Mouse (Mus musculus) 416B (cell line): ENCODE measurements at regions not wholly inside any gene's neighbourhood (a gene's known extent, or its start where the extent isn't known, plus 50 kb on each side); places are given as distances from the start of the nearest gene placed in this dataset.

Experiments
- DNase-seq: peaks from one replicate; pipeline ENCODE4 v3.0.0; 2011; ENCODE audit warnings: low read depth

DNA sequence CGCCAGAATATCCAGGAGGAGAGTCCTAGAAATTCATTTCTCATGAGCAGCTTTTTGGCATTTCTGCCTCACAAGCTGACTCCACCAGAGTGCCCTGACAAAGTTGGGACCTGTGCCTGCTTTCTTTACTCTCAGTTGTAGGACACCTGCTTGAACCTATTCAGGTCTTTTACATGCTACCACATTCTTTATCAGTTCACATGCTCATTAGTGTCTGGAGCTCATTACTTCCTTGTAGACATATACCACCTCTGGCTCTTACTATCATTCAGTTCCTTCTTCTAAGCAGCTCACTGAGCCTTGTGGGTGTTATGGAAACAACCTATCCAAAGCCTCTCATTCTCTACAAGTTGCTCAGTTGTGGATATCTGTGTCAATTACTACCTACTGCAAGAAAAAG lies 363.4 kb upstream of the Gm5150 start:
- no peak for DNase-seq

DNA sequence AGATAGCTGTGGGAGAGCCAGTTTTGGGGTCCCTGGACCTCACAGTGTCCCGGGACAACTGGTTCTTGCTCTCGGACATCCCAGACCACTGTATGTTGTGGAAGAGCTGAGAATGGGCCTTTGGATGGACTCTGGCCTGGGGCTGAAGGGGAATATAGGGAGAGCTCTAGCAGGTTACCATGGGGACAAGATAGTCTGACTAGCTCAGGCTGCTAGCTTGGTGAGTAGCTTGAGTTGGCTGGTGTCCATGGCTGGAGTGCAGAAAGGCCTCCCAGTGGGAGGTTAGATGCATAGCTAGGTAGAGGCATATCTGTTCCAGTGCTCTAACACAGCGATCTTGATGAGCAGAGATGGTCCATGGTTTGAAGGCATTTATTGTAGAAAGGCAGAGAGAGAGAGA lies 356.9 kb upstream of the Gm5150 start:
- no peak for DNase-seq

DNA sequence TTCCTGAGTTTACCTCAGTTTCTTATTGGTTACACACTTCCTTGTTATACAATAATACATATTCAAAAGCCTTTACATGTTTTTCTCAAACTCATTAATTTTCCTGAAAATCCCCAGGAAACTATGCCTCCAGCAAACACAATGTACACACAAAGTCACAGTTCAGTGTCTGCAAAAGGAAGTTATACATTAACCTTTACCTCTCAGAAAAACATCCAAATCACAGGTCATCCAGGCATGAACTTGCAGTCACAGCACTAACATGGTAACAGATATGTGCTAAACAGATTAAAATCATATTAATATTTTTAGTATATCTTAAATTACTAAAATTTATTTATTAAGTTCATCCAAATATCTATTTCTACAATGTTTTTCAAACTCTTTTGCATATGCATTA lies 352.8 kb upstream of the Gm5150 start:
- no peak for DNase-seq

DNA sequence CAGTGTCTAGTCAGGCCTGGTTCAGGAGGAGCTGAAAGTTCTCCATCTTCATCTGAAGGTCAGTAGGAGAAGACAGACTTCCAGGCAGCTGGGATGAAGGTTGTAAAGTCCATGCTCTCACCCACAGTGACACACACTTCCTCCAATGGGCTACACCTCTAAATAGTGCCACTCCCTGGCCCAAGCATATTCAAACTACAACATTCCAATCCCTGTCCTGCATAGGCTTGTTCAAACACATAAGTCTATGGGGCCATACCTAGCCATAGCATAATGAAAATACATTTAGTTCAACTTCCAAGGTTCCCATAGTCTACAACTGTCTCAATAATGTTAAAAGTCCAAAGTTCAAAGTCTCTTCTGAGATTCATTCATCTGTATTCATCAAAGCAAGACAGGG lies 324.5 kb upstream of the Gm5150 start:
- DNase-seq, result no peak

DNA sequence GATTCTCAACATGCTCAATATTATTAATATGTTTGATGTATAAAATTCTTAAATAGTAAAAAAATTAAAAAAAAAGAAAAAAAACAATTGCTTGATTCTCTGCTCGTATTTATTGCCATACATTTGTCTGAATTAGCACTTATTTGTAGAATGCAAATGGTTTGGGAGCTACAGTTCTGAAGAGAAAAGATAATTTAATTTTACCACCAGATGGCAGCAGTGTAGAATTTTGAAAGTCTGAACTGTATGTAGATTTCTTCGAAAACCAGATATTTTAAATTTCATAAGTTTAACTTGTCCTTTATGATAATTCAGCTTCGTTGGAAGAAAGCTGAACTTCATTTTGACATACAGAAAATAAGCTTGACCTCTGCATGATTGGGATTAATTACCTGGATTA lies 304.6 kb upstream of the Gm5150 start:
- peak; percentile 28 for DNase-seq

DNA sequence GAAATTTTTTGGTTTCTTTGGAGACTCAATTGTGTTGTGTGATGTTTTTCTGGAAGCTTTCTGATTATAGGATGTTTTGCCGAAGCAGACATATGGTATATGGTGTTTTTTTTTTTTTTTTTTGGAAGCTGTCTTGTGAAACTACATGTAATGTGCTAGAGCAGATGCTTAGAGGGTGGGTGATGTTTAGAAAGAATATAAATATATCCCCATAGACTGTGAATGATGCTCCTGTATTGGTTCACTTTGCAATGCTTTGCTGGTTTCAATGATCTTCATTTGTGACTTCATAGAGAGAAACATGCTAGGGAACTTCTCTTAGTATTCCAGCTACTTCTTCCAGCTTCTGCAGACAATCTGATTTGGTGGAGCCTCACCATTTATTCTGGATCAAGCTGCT lies 271.2 kb upstream of the Gm5150 start:
- DNase-seq, result no peak
